Mouse (Mus musculus) c-Kit-negative CD71-positive TER-119-positive erythroid progenitor cells, embryonic 14.5 days (primary cell): ENCODE data around the gene Gm42517.

ENCODE experiments used
- DNase-seq: peaks from one replicate; pipeline ENCODE4 v3.0.0-alpha.2; 2013; ENCODE audit warnings: low read depth, low spot score

Gene Gm42517

DNA sequence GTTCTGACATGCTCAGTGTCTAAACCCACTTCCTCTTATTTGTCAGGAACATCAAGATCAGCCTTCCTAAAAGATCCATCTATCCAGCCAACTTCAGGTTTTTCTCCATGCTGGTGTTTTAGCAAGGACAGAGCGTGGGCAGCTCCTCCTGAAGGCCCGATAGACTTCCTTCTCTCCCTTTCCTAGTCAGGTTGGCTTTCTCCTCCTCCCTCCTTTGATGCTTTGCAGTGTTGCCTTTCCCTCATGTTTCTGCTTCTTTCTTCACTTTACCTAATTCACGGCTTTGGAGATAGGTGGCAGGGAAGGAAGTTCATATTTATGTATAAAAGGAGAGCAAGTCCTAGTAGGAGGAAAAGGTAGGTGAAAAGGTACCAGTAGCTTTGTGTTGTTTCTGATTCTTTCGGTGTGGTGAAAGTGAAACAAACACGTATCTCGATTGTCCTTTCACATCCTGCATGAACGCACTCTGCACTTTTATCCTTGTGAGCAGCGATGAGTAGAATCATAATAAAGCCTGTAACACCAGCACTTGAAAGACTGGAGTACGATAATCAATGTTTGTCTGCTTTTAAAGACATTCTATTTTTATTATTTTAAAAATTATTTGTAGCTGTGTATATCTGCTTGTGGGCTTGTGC, 18.1 kb downstream of the Gm42517 start:
- DNase-seq, result no peak

DNA sequence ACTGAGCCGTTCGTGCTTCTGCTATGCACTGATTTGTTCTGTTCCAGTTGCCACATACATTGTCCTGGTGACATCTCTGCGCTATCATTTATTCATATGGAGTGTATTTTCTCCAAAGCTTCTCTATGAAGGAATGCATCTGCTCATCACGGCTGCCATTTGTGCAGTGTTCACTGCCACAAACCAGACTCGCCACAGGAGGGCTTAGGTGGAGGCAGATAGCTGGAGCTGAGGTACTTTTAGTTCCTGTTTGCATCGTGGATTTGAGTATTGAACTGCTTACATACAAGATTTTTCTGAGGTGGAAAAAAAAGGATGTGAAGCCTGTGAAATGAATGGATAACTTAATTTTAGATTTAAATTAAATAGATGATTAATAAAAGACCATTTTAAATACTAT, 19.9 kb downstream of the Gm42517 start:
- no peak for DNase-seq

DNA sequence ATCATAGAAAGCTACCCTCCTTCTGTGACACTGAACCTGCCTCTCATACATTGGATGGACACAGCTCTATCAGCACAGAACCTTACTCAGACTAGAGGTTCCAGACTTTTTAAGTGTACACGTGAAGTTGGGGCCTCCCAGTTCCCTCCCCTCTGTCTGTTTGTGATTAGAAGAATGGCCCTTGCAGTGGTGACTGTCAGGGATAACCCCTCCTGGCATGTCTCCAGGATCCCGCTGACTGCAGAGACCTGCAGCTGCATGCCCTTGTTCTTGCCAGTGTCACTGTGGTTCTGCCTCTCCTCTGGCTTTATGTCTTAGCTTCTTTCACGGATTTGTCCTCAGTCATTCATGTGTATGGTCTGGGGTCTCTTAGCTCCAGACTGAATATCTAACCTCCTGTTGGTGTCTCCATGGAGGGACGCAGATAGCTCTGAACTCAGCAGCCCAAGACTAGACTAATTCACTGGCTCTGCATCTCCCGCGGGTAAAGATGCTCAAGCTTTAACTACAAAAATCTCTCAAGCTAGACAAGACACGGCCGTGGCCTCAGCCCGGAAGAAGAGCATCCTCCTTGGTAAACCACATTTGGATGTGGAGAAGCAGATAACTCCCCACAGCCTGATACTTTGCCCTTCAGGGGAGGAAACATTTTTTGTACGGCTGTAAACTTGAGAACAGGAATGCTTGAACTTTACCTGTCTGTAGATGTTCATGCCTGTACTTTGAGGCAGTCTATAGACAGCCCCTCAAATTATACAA, 22.2 kb downstream of the Gm42517 start:
- no peak for DNase-seq

DNA sequence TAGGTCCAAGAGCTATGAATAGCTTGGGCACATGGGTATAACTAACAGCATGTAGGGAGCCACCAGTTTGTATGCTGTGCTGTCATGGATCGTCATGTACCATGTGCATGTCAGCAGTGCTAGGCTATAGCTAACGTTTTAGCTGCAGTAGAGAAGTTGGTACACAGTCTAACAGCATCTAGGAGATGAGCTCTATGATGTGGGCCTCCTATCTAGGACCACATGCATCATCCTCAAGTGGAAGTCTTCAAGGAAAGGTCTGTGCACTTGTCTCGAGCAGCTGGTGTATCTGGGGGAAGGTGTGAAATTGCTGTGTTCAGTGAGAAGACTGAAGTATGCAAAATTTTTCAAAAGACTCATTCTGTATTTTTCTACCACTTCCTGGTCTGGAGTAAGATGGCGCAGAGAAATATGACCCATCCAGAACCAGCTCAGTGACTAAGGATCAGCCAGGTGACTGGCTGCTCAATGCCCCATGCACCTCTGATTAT, 24.0 kb downstream of the Gm42517 start:
- DNase-seq, result no peak

DNA sequence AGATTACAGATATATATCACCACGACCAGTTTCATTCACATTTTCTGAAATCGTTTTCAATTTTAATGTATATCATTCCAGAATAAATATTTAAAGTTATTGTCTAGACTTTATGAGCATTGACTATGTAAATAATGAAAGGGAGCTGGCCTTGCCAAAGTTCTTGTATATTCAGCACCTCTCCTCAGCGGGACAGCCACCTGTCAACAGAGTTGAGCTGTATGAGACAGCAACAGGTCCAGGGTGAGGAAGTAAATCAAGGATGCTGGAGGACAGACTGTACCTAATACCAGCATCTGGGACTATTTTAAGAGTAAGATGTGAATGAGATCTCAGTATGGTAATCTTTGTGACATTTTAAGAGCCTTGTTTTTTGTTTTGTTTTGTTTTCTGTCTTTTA, 29.7 kb downstream of the Gm42517 start:
- DNase-seq, result no peak

DNA sequence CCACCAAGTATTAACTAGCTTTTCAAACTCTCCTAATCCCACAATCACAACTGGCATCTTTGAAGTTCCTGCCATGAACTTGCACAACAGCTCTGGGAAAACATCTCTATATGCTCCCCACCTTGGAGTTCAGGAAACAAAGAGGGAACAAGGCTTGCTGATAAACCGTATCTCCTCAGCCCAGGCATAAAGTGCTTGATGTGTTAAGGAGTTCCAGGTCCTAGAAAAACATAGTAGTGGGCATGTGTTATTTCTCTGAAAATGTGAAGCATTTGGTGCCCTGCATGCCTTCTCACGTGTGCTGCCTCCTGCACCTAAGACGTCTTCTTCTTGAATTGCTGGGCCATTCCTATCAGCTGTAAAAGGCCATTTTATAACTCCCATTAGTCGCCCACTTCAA, 30.3 kb downstream of the Gm42517 start:
- DNase-seq, result no peak

DNA sequence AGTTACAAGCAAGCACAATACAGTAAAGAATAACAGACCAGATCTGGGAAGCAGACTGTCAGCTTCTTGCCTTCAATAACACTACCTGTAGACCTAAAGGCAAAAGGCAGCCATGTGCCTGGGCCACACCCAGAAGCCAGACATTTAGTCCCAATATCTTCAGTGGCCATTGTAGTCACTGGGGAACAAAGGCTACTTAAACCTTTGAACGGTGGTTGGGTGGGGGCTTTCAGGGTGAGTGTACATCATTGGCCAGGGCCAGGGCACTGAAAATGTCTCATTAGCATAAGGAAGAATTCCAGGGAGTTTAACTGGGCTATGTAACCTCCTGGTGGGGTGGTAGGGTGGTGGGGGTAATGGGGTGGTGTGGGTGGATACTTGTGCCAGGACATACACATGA, 36.7 kb downstream of the Gm42517 start:
- DNase-seq, result no peak
